29 mouse cellular contexts compared by ENCODE assay signal in genomic region chr1:163291925-163292324, GRCm38 (mm10). TPM values are rescaled to one million over a fixed set of nuclear protein-coding genes. Genes with fewer than 3 reads are reported as not detected.
DNase-seq lines count a peak whose midpoint lies in the region; ATAC-seq and TF ChIP-seq lines count a peak whose summit lies in the region.
"Had no signal": no experiment of that assay in that cellular context is flagged by ENCODE, and none has a peak within 500 bp of the region (broad histone marks: within the 10 kb centered on the region; RNA-seq: fewer than 3 reads in every experiment).

No protein-coding gene starts in this region.

- no peak overlapping the region for H3K27ac ChIP-seq in heart, embryonic 12.5 days (ENCODE audit: poor library complexity, severe bottlenecking)
- H3K27ac ChIP-seq in CH12.LX (ENCODE audit: insufficient read depth, low read depth) = no peak overlapping the region
- H3K27ac ChIP-seq in embryonic fibroblast, embryonic 13.5 days (ENCODE audit: insufficient read depth, low read length) = peak overlapping the region; percentile 96
- no peak overlapping the region for H3K27ac ChIP-seq in hindbrain, embryonic 10.5 days
- no peak overlapping the region for H3K27ac ChIP-seq in forebrain, embryonic 13.5 days
- H3K27ac ChIP-seq: heart, embryonic 15.5 days; hindbrain, embryonic 13.5 days; liver, embryonic 14.5 days; midbrain, embryonic 12.5 days; neural tube, embryonic 13.5 days; stomach, embryonic 15.5 days had no signal

- DNase-seq in heart, adult 11 months = peak; percentile 92
- DNase-seq in CH12.LX (ENCODE audit: extremely low read depth) = peak; percentile 43
- DNase-seq in hindbrain, embryonic 10.5 days (ENCODE audit: low spot score) = no peak
- no peak for DNase-seq in lung, postnatal 4 days
- DNase-seq: adrenal gland, postnatal 10 days; cerebellum, adult 11 months; cerebellum, adult 9-11 months; heart, postnatal 36 days; kidney, adult 8-10 months; kidney, postnatal 10 days; layer of hippocampus, adult 9-11 months; liver; lung, adult 2 months; lung, postnatal 10 days; thymus, postnatal 25 days had no signal

- no peaks in the 10 kb centered on the region for H3K9me3 ChIP-seq in heart, embryonic 12.5 days (replicated peaks)
- no peaks in the 10 kb centered on the region for H3K9me3 ChIP-seq in CH12.LX (replicated peaks; ENCODE audit: low read length)
- no peaks in the 10 kb centered on the region for H3K9me3 ChIP-seq in hindbrain, embryonic 10.5 days
- no peaks in the 10 kb centered on the region for H3K9me3 ChIP-seq in forebrain, embryonic 13.5 days (replicated peaks)
- H3K9me3 ChIP-seq: embryonic facial prominence, embryonic 15.5 days; heart, embryonic 15.5 days; hindbrain, embryonic 13.5 days; midbrain, embryonic 12.5 days; neural tube, embryonic 13.5 days; stomach, embryonic 15.5 days had no signal

- no peaks in the 10 kb centered on the region for H3K36me3 ChIP-seq in heart, embryonic 12.5 days
- H3K36me3 ChIP-seq in CH12.LX (replicated peaks in 1 of 2; ENCODE audit: control insufficient read depth in 1 of 2, insufficient read depth in 1 of 2, low read length in 1 of 2) = no peaks in the 10 kb centered on the region
- no peaks in the 10 kb centered on the region for H3K36me3 ChIP-seq in hindbrain, embryonic 10.5 days
- no peaks in the 10 kb centered on the region for H3K36me3 ChIP-seq in forebrain, embryonic 13.5 days (ENCODE audit: poor library complexity, severe bottlenecking)
- H3K36me3 ChIP-seq: embryonic facial prominence, embryonic 15.5 days; heart, embryonic 15.5 days; hindbrain, embryonic 13.5 days; midbrain, embryonic 12.5 days; neural tube, embryonic 13.5 days; stomach, embryonic 15.5 days had no signal

- no peaks in the 10 kb centered on the region for H3K4me1 ChIP-seq in heart, embryonic 12.5 days (replicated peaks)
- peaks cover 7 to 16% of the 10 kb centered on the region in 2 experiments for H3K4me1 ChIP-seq in CH12.LX (ENCODE audit: control insufficient read depth in 1 of 2, insufficient read depth in 2 of 2)
- peaks cover 19% of the 10 kb centered on the region for H3K4me1 ChIP-seq in embryonic fibroblast, embryonic 13.5 days (ENCODE audit: control insufficient read depth, insufficient read depth, low read length)
- H3K4me1 ChIP-seq in hindbrain, embryonic 10.5 days (replicated peaks) = no peaks in the 10 kb centered on the region
- H3K4me1 ChIP-seq in forebrain, embryonic 13.5 days = no peaks in the 10 kb centered on the region
- H3K4me1 ChIP-seq: heart, embryonic 15.5 days; hindbrain, embryonic 13.5 days; midbrain, embryonic 12.5 days; neural tube, embryonic 13.5 days; stomach, embryonic 15.5 days had no signal

- WGBS in heart, embryonic 12.5 days = 68% methylated on average over 2 of the region's 2 CpGs
- 79% methylated on average over 2 of the region's 2 CpGs for WGBS in hindbrain, embryonic 10.5 days
- 58% methylated on average over 2 of the region's 2 CpGs for WGBS in forebrain, embryonic 13.5 days

- TF ChIP-seq RAD21 in CH12.LX (IDR thresholded peaks at IDR 0.05; ENCODE audit: low read depth, low read length) = no peak

- peak; percentile 59 for TF ChIP-seq EP300 in CH12.LX (IDR thresholded peaks at IDR 0.05; ENCODE audit: low read length)

- dilution Hi-C loops in CH12.LX (cut with MboI; ENCODE audit: extremely low pct_ligation_motif_present, extremely low pct_unique_long_range_greater_than_20kb, low sequenced_read_pairs) = no loop called here

- H3K27me3 ChIP-seq in heart, embryonic 12.5 days (replicated peaks) = no peaks in the 10 kb centered on the region
- no peaks in the 10 kb centered on the region for H3K27me3 ChIP-seq in CH12.LX (replicated peaks)
- H3K27me3 ChIP-seq in hindbrain, embryonic 10.5 days (ENCODE audit: insufficient read depth, poor library complexity, severe bottlenecking) = no peaks in the 10 kb centered on the region
- no peaks in the 10 kb centered on the region for H3K27me3 ChIP-seq in forebrain, embryonic 13.5 days
- H3K27me3 ChIP-seq: embryonic facial prominence, embryonic 15.5 days; heart, embryonic 15.5 days; hindbrain, embryonic 13.5 days; midbrain, embryonic 12.5 days; neural tube, embryonic 13.5 days; stomach, embryonic 15.5 days had no signal

- in situ Hi-C loops in CH12.LX (cut with MboI; ENCODE audit: low pct_ligation_motif_present, low pct_unique_long_range_greater_than_20kb, low sequenced_read_pairs) = no loop called here

- H3K4me3 ChIP-seq in heart, embryonic 12.5 days = no peak overlapping the region
- no peak overlapping the region for H3K4me3 ChIP-seq in CH12.LX (replicated peaks in 1 of 3; ENCODE audit: low read depth in 2 of 3, low read length in 2 of 3, poor library complexity in 1 of 3)
- no peak overlapping the region for H3K4me3 ChIP-seq in embryonic fibroblast, embryonic 13.5 days (ENCODE audit: insufficient read depth, low read length)
- no peak overlapping the region for H3K4me3 ChIP-seq in hindbrain, embryonic 10.5 days
- no peak overlapping the region for H3K4me3 ChIP-seq in forebrain, embryonic 13.5 days
- H3K4me3 ChIP-seq: embryonic facial prominence, embryonic 15.5 days; heart, embryonic 15.5 days; hindbrain, embryonic 13.5 days; midbrain, embryonic 12.5 days; neural tube, embryonic 13.5 days; stomach, embryonic 15.5 days had no signal

- H3K79me2 ChIP-seq in CH12.LX (replicated peaks; ENCODE audit: control insufficient read depth, extremely low read depth, insufficient read depth, poor library complexity, severe bottlenecking) = no peaks in the 10 kb centered on the region

- H3K4me2 ChIP-seq in heart, embryonic 12.5 days = no peak overlapping the region
- H3K4me2 ChIP-seq in CH12.LX (ENCODE audit: insufficient read depth, low read depth, poor library complexity, severe bottlenecking) = peak overlapping the region; percentile 29
- H3K4me2 ChIP-seq in forebrain, embryonic 13.5 days = no peak overlapping the region
- H3K4me2 ChIP-seq: embryonic facial prominence, embryonic 15.5 days; heart, embryonic 15.5 days; hindbrain, embryonic 13.5 days; midbrain, embryonic 12.5 days; neural tube, embryonic 13.5 days; stomach, embryonic 15.5 days had no signal

- no peak for ATAC-seq in heart, embryonic 12.5 days (ENCODE audit: insufficient number of reproducible peaks, low FRiP score)
- ATAC-seq in forebrain, embryonic 13.5 days = no peak
- ATAC-seq: CD4-positive, CD25-positive, alpha-beta regulatory T cell, adult 4 months; forebrain, embryonic 14.5 days; intestine, embryonic 16.5 days had no signal

- no peak overlapping the region for H3K9ac ChIP-seq in heart, embryonic 12.5 days
- peak overlapping the region; percentile 33 for H3K9ac ChIP-seq in CH12.LX (ENCODE audit: insufficient read depth, low read depth)
- H3K9ac ChIP-seq in forebrain, embryonic 13.5 days = no peak overlapping the region
- H3K9ac ChIP-seq: embryonic facial prominence, embryonic 15.5 days; heart, embryonic 15.5 days; hindbrain, embryonic 13.5 days; liver, embryonic 14.5 days; midbrain, embryonic 12.5 days; neural tube, embryonic 13.5 days; stomach, embryonic 15.5 days had no signal

- no peak for TF ChIP-seq POLR2A in CH12.LX (IDR thresholded peaks at IDR 0.05; ENCODE audit: low read depth, low read length)
- TF ChIP-seq POLR2A in embryonic fibroblast, embryonic 13.5 days (IDR thresholded peaks at IDR 0.05; ENCODE audit: low read depth, low read length) = no peak

- no peak for TF ChIP-seq CTCF in CH12.LX (conservative IDR thresholded peaks at IDR 0.05 in 1 of 2, IDR thresholded peaks at IDR 0.05 in 1 of 2; ENCODE audit: low read depth in 2 of 2, low read length in 2 of 2)
- no peak for TF ChIP-seq CTCF in embryonic fibroblast, embryonic 13.5 days (IDR thresholded peaks at IDR 0.05; ENCODE audit: borderline replicate concordance, insufficient read depth, low read length)

TF ChIP-seq in CH12.LX, 34 proteins besides CTCF, POLR2A, EP300 and RAD21:
- TF ChIP-seq MAFK (IDR thresholded peaks at IDR 0.05; ENCODE audit: insufficient replicate concordance, low read length) (0 out of 2 replicates have a peak, but pooled peaks have one; percentile 4), BHLHE40 (IDR thresholded peaks at IDR 0.05; ENCODE audit: low read depth, low read length) (peak; percentile 28; the same call in 1 of the 2 replicates), CHD1 (IDR thresholded peaks at IDR 0.05; ENCODE audit: low read depth, low read length) (0 out of 2 replicates have a peak, but pooled peaks have one; percentile 8), IRF4 (IDR thresholded peaks at IDR 0.05; ENCODE audit: low read depth, low read length) (peak; percentile 36), SIN3A (IDR thresholded peaks at IDR 0.05; ENCODE audit: low read length) (no peak), JUN (IDR thresholded peaks at IDR 0.05; ENCODE audit: insufficient read depth, low read depth, low read length) (peak; percentile 47; the same call in 1 of the 2 replicates), RCOR1 (conservative IDR thresholded peaks at IDR 0.05; ENCODE audit: low read depth, low read length) (no peak)

RNA-seq across cellular contexts. Expression of gene Prrx1, which starts 21.6 kb away (rescaled TPM):
- 7.5 and 9.4 TPM in 2 replicates for polyA plus RNA-seq in heart, embryonic 12.5 days (2016; fragmentation: Nextera tagmentation; extraction: Ambion mirVana)
- not detected in 2 replicates for total RNA-seq in CH12.LX (2012; rRNA removed)
- not detected in 2 replicates for total RNA-seq in CH12.LX (2014; rRNA removed)
- not detected in 2 replicates for polyA plus RNA-seq in CH12.LX (2012; ENCODE audit: insufficient read length, low read depth)
- polyA plus RNA-seq in embryonic fibroblast, embryonic 13.5 days (2011; ENCODE audit: insufficient read length, low read depth, missing spikeins) = 429 and 537 TPM in 2 replicates
- polyA plus RNA-seq in hindbrain, embryonic 10.5 days (2016; fragmentation: Nextera tagmentation; extraction: Ambion mirVana) = 28.9 and 33.1 TPM in 2 replicates
- 8.6 and 9.1 TPM in 2 replicates for polyA plus RNA-seq in forebrain, embryonic 13.5 days (2015; fragmentation: Nextera tagmentation; extraction: Ambion mirVana)
- total RNA-seq: common myeloid progenitor, adult 5-6 weeks had no signal
- polyA plus RNA-seq: CD4-positive, CD25-positive, alpha-beta regulatory T cell, adult 4 months had no signal

Comparison
In these comparisons a context has a peak if more than half of its experiments do, and no peak if none do; other contexts are left out.
1. DNase-seq: peak in heart, adult 11 months (single experiment) and CH12.LX (single experiment); none in hindbrain, embryonic 10.5 days (single experiment) and lung, postnatal 4 days (0 of 2).
2. RNA of gene Prrx1, which starts 21.6 kb away (polyA plus RNA-seq): 429 to 537 TPM in embryonic fibroblast, embryonic 13.5 days; 28.9 to 33.1 TPM in hindbrain, embryonic 10.5 days, 8.6 to 9.1 TPM in forebrain, embryonic 13.5 days, 7.5 to 9.4 TPM in heart, embryonic 12.5 days and not detected in CH12.LX; every median in the first group is over 10 times any median in the second.